Mouse (Mus musculus): ENCODE measurements around the gene Ptpn14.

DNA sequence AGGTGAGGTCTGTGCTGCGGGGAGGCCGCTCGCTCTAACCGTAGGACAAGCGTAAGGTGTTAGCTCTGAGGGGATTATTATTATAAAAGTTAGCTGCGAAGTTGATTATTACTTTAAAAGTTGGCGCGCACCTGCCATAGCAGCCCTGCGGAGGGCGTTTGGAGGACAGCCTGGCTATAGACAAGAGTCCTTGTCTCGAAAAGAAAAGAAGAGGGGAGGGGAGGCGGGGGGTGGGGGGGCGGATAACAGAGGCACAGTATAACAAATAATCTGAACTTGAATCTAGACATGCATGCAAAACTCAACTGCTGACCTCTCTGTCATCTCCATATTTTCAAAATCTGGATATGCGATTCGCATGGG, 39.7 kb upstream of the Ptpn14 start:
- TF ChIP-seq CHD2 (IDR thresholded peaks at IDR 0.05; ENCODE audit: low read depth, low read length), result no peak
- no peak for TF ChIP-seq ZC3H11A (IDR thresholded peaks at IDR 0.05; ENCODE audit: borderline replicate concordance, low read depth, low read length)
- no peak for TF ChIP-seq MAFK (IDR thresholded peaks at IDR 0.05; ENCODE audit: insufficient read depth, low read depth, low read length)
- TF ChIP-seq ZNF384 (IDR thresholded peaks at IDR 0.05; ENCODE audit: low read depth, low read length), result no peak
- no peak for TF ChIP-seq HCFC1 (IDR thresholded peaks at IDR 0.05; ENCODE audit: borderline replicate concordance, insufficient read depth, low read length)
